Mouse (Mus musculus) macrophage (primary cell): ENCODE data around the gene AU018091. TPM values are rescaled to one million over a fixed set of nuclear protein-coding genes. Genes with fewer than 3 reads are reported as not detected.

Experiments used
- H3K27ac ChIP-seq: fragments of 350-480 bp; formaldehyde crosslinking; 2 replicates; pipeline ENCODE4 v1.9.0; 2021
- H3K36me3 ChIP-seq: fragments of 350-480 bp; formaldehyde crosslinking; 2 replicates; pipeline ENCODE4 v1.9.0; 2021; ENCODE audit errors: inconsistent target
- H3K4me3 ChIP-seq: fragments of 350-480 bp; formaldehyde crosslinking; 2 replicates; pipeline ENCODE4 v1.9.0; 2021; ENCODE audit errors: inconsistent target
- H3K79me2 ChIP-seq: fragments of 350-480 bp; formaldehyde crosslinking; 2 replicates; pipeline ENCODE4 v1.9.0; 2021; ENCODE audit errors: inconsistent target
- WGBS: methylation state at CpG from one replicate; pipeline ENCODE4 v1.1.7; 2026; ENCODE audit warnings: inconsistent platforms; ENCODE audit not compliant: missing documents; 5-methylcytosine and 5-hydroxymethylcytosine counted together
- polyA plus RNA-seq: library from polyadenylated mRNA; stranded (reverse); fragments of 250-400 nt; gene quantifications from 3 replicates; pipeline ENCODE4 v1.2.4, GENCODE M21; 2018; ENCODE audit warnings: inconsistent platforms
- total RNA-seq, 78 experiments: library from RNA; depleted of rRNA; stranded (reverse); fragments of 250-400 nt; gene quantifications; 1 replicate in 9 of 78; 2 replicates in 24 of 78; 3 replicates in 43 of 78; 4 replicates in 2 of 78; pipeline ENCODE4 v1.2.4; 2018; ENCODE audit warnings: inconsistent platforms in 56 of 78

The AU018091 gene
- not detected for total RNA-seq (2018; cell fraction: chromatin; rRNA removed)
- total RNA-seq (2018; cell fraction: cytosol; rRNA removed): not detected
- not detected for total RNA-seq (2018; cell fraction: nucleus; rRNA removed)
- not detected in 3 replicates for polyA plus RNA-seq

GRCm38 (mm10) chr7:3168925-3169324 lies at the start of gene AU018091:
Gene AU018091 (minus strand): TSS chr7:3169203.
- no peaks in the 10 kb centered on the region for H3K36me3 ChIP-seq
- H3K27ac ChIP-seq: no peak within 1 kb of the TSS
- no peak within 1 kb of the TSS for H3K4me3 ChIP-seq
- no peaks in the 10 kb centered on the region for H3K79me2 ChIP-seq
- WGBS: 95% methylated on average over 3 of the region's 3 CpGs

- Histone ChIP-seq H3K27ac (no peak overlapping the region), H3K36me3 (no peaks in the 10 kb centered on the region), H3K79me2 (no peaks in the 10 kb centered on the region), H3K4me3 (no peak overlapping the region)
- 33% methylated on average over 10 of the region's 10 CpGs for WGBS
These were observed 48.6 kb upstream of the AU018091 start for GRCm38 (mm10) chr7:3217546-3218056.

DNA sequence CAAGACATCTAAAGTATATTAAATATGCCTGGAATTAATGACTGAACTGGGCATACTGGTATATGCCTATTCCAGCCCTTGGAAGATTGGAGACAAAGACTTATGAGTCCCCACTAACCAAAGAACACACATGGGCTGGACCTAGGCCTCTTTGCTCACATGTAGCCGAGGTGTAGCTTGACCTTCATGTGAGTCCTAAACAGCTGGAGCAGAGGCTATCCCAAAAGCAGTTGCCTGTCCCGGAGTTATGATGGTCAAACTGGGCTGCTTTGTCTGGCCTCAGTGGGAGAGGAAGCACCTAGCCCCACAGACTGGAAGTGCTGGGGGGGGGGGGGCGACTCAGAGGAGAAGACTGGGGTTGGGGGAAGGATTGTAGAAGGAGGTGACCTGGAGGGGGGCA lies 47.3 kb upstream of the AU018091 start:
- Histone ChIP-seq H3K36me3 (no peaks in the 10 kb centered on the region), H3K27ac (no peak overlapping the region), H3K79me2 (no peaks in the 10 kb centered on the region), H3K4me3 (no peak overlapping the region)
- WGBS: 100% methylated on average over 2 of the region's 3 CpGs

DNA sequence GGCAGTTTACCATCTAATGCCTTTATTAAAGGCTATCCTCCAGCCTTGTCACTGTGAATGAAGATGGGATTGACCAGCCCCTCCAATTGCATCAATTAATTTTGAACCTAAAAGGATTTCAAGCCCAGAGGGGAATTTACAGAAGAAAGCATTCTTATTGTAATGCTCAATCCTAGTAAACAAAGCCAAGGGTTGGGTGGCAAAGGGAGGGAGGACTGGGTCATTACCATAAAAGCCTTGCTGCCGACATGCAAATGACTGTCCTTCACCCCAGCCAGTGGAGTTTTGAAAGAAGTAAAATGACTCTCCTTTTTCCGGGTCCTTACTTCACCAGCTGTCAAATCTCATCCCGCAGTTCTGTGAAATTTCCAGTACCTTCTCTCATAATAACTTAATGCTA lies 44.6 kb upstream of the AU018091 start:
- Histone ChIP-seq H3K79me2 (no peaks in the 10 kb centered on the region), H3K27ac (no peak overlapping the region), H3K36me3 (no peaks in the 10 kb centered on the region), H3K4me3 (no peak overlapping the region)
- WGBS: 70% methylated on average over 3 of the region's 3 CpGs

DNA sequence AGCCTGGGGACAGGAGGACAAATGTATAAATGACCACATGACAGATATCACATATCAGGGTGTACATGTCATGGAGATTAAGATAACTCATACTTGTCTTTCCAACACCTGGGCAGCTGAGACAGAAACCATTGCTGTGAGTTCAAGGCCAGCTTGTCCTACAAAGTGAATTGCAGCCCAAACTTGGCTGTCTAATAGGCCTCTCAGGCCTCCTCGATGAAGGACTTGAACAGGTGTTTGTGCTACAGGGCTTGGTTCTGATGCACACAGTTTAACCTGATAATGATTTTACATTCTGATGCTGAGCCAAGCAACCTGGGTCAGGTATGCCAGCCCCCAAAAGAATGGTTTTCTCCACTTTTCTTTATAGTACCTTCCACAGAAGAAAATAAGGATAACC lies 44.2 kb upstream of the AU018091 start:
- 55% methylated on average over 1 of the region's 1 CpGs for WGBS
- Histone ChIP-seq H3K36me3 (no peaks in the 10 kb centered on the region), H3K4me3 (no peak overlapping the region), H3K27ac (no peak overlapping the region), H3K79me2 (no peaks in the 10 kb centered on the region)

GRCm38 (mm10) chr7:3212002-3212790 lies 43.2 kb upstream of the AU018091 start:
- Histone ChIP-seq H3K36me3 (no peaks in the 10 kb centered on the region), H3K27ac (no peak overlapping the region), H3K4me3 (no peak overlapping the region), H3K79me2 (no peaks in the 10 kb centered on the region)
- WGBS: 92% methylated on average over 12 of the region's 12 CpGs

- no peaks in the 10 kb centered on the region for H3K79me2 ChIP-seq
- 84% methylated on average over 8 of the region's 8 CpGs for WGBS
- no peak overlapping the region for H3K4me3 ChIP-seq
- no peaks in the 10 kb centered on the region for H3K36me3 ChIP-seq
- no peak overlapping the region for H3K27ac ChIP-seq
These were observed 42.5 kb upstream of the AU018091 start for GRCm38 (mm10) chr7:3211518-3211917.

- Histone ChIP-seq H3K36me3 (no peaks in the 10 kb centered on the region), H3K27ac (no peak overlapping the region), H3K4me3 (no peak overlapping the region), H3K79me2 (no peaks in the 10 kb centered on the region)
- 81% methylated on average over 6 of the region's 6 CpGs for WGBS
These were observed 41.6 kb upstream of the AU018091 start for GRCm38 (mm10) chr7:3210605-3211004.

DNA sequence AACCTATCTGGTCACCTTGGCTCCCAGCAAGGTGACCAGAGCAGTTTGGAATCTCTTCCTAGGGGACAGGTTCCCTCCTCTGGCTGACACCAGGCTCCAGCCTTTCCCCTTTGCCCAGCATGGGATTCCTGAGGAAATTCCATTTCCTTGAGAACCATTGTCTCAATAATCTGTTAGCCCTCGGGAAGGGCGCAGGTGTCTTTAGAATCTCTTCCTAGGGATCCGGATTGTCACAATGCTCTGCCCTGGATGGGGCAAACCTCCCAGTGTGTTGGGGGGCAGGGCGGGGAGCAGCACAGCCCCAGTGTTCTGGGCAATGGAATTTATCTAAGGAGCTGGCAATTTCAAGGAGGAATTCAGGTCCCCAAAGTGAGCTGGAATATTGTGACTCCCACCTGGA lies 37.5 kb upstream of the AU018091 start:
- H3K79me2 ChIP-seq: no peaks in the 10 kb centered on the region
- 71% methylated on average over 4 of the region's 4 CpGs for whole genome bisulfite sequencing
- no peak overlapping the region for H3K27ac ChIP-seq
- H3K4me3 ChIP-seq: no peak overlapping the region
- H3K36me3 ChIP-seq: no peaks in the 10 kb centered on the region

- WGBS: 90% methylated on average over 4 of the region's 4 CpGs
- H3K79me2 ChIP-seq: no peaks in the 10 kb centered on the region
- H3K27ac ChIP-seq: no peak overlapping the region
- no peak overlapping the region for H3K4me3 ChIP-seq
- no peaks in the 10 kb centered on the region for H3K36me3 ChIP-seq
These were observed 35.6 kb upstream of the AU018091 start for GRCm38 (mm10) chr7:3204628-3205027.

GRCm38 (mm10) chr7:3203890-3204289 lies 34.9 kb upstream of the AU018091 start:
- Histone ChIP-seq H3K36me3 (no peaks in the 10 kb centered on the region), H3K27ac (no peak overlapping the region), H3K79me2 (no peaks in the 10 kb centered on the region), H3K4me3 (no peak overlapping the region)
- WGBS: 37% methylated on average over 3 of the region's 3 CpGs

GRCm38 (mm10) chr7:3201134-3201705 lies 32.2 kb upstream of the AU018091 start:
- no peak overlapping the region for H3K4me3 ChIP-seq
- WGBS: 74% methylated on average over 12 of the region's 12 CpGs
- H3K36me3 ChIP-seq: no peaks in the 10 kb centered on the region
- no peaks in the 10 kb centered on the region for H3K79me2 ChIP-seq
- H3K27ac ChIP-seq: no peak overlapping the region

DNA sequence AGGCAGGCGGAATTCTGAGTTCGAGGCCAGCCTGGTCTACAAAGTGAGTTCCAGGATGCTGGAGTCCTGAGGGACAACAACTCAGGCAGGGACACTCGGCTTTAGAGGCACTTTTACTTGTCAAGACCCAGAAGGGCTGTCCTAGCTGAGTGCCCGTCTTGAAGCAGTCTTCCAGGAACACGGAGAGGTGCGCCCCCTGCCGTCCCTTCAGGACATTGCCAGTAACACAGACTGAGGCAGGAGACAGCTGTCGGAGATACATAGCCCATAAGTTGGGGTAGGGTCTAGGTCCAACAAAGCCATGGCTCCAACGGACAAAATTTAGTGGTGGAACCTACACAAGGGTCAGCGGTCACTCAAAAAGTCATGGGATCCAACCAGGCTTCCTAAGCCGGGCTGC lies 29.9 kb upstream of the AU018091 start:
- 52% methylated on average over 10 of the region's 11 CpGs for WGBS
- H3K79me2 ChIP-seq: no peaks in the 10 kb centered on the region

GRCm38 (mm10) chr7:3195850-3196249 lies 26.8 kb upstream of the AU018091 start:
- H3K4me3 ChIP-seq: no peak overlapping the region
- no peak overlapping the region for H3K27ac ChIP-seq
- H3K36me3 ChIP-seq: no peaks in the 10 kb centered on the region
- H3K79me2 ChIP-seq: no peaks in the 10 kb centered on the region
- WGBS: 64% methylated on average over 5 of the region's 5 CpGs

More for the DNA sequence above, 29.9 kb upstream of the AU018091 start:
- Histone ChIP-seq H3K27ac (no peak overlapping the region), H3K36me3 (no peaks in the 10 kb centered on the region), H3K4me3 (no peak overlapping the region)

DNA sequence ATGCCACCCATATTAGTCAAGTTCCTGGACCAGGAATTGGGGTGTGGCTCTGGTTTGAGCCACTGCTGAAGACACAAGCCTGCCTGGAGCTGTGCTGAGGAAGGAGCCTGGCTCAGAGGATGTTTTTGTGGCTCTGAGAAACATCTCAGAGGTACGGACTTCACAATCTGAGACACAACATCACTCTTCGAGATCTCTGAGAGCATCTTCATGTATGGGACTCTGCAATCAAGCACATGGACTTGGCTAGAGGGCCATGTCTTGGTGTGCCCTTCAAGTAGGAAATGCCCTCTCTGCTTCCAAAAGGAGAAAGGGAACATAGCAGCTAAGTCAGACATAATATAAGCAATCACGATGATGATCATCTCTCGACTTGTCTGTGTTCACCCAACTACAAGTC lies 25.5 kb upstream of the AU018091 start:
- H3K27ac ChIP-seq: no peak overlapping the region
- no peaks in the 10 kb centered on the region for H3K79me2 ChIP-seq
- no peaks in the 10 kb centered on the region for H3K36me3 ChIP-seq
- H3K4me3 ChIP-seq: no peak overlapping the region
- 98% methylated on average over 4 of the region's 4 CpGs for WGBS
